8 mouse cellular contexts compared by ENCODE assay signal in genomic region chr11:117653491-117654351, GRCm38 (mm10). TPM values are rescaled to one million over a fixed set of nuclear protein-coding genes. Genes with fewer than 3 reads are reported as not detected.
DNase-seq lines count a peak whose midpoint lies in the region; ATAC-seq and TF ChIP-seq lines count a peak whose summit lies in the region.

TSS of gene Tnrc6c (plus strand) at chr11:117654289.

- peak; percentile 93 for ATAC-seq in forebrain, embryonic 13.5 days
- ATAC-seq in heart, postnatal 0 days (ENCODE audit: insufficient read depth, low read depth), result peak; percentile 75

- no peaks in the 10 kb centered on the region for H3K9me3 ChIP-seq in forebrain, embryonic 13.5 days (replicated peaks)
- H3K9me3 ChIP-seq in heart, postnatal 0 days (replicated peaks; ENCODE audit: control insufficient read depth, low read length), result no peaks in the 10 kb centered on the region

- peak within 1 kb of the TSS; percentile 92 for H3K4me3 ChIP-seq in forebrain, embryonic 13.5 days
- peak within 1 kb of the TSS; percentile 93 for H3K4me3 ChIP-seq in heart, postnatal 0 days (ENCODE audit: low read depth, low read length)
- H3K4me3 ChIP-seq in layer of hippocampus, adult 2 months, result peak within 1 kb of the TSS; percentile 93
- peak within 1 kb of the TSS; percentile 98 for H3K4me3 ChIP-seq in olfactory bulb, adult 2 months (ENCODE audit: insufficient read depth, low read depth, low read length)

- no peak for TF ChIP-seq CTCF in heart, postnatal 0 days (IDR thresholded peaks at IDR 0.05; ENCODE audit: low read depth)
- TF ChIP-seq CTCF in layer of hippocampus, adult 2 months (conservative IDR thresholded peaks at IDR 0.05), result no peak
- no peak for TF ChIP-seq CTCF in olfactory bulb, adult 2 months (IDR thresholded peaks at IDR 0.05; ENCODE audit: insufficient read depth, low read depth, low read length)

- DNase-seq in CD8-positive naive resting alpha-beta T cell, adult 2 months (ENCODE audit: low read depth in 2 of 2, low spot score in 2 of 2), result peak; percentile 74 to 79
- no peak for DNase-seq in adrenal gland, postnatal 4 days (ENCODE audit: low spot score in 2 of 2)
- DNase-seq in heart, postnatal 0 days (ENCODE audit: low spot score), result peak; percentile 61
- peak; percentile 80 to 88 for DNase-seq in layer of hippocampus, adult 2 months (ENCODE audit: low spot score in 2 of 2)
- peak; percentile 73 to 77 for DNase-seq in lung, adult 18-20 months
- peak; percentile 77 to 83 for DNase-seq in thymus, postnatal 10 days (ENCODE audit: low spot score in 2 of 2)

- no peaks in the 10 kb centered on the region for H3K36me3 ChIP-seq in forebrain, embryonic 13.5 days (ENCODE audit: poor library complexity, severe bottlenecking)
- H3K36me3 ChIP-seq in heart, postnatal 0 days (replicated peaks; ENCODE audit: control insufficient read depth, insufficient read depth, low read length), result no peaks in the 10 kb centered on the region

- 0 out of 2 replicates have a peak, but pooled peaks cover 10% of the 10 kb centered on the region for H3K27me3 ChIP-seq in forebrain, embryonic 13.5 days
- H3K27me3 ChIP-seq in heart, postnatal 0 days (ENCODE audit: control insufficient read depth, insufficient read depth, low read length), result no peaks in the 10 kb centered on the region; the same call in 1 of the 2 replicates

- TF ChIP-seq POLR2A in olfactory bulb, adult 2 months (IDR thresholded peaks at IDR 0.05; ENCODE audit: insufficient read depth, low read depth, low read length), result no peak

- no peak for TF ChIP-seq EP300 in heart, postnatal 0 days (IDR thresholded peaks at IDR 0.05; ENCODE audit: low read depth)

- H3K27ac ChIP-seq in forebrain, embryonic 13.5 days, result peak within 1 kb of the TSS; percentile 96
- peak within 1 kb of the TSS; percentile 97 for H3K27ac ChIP-seq in heart, postnatal 0 days (ENCODE audit: low read depth)
- H3K27ac ChIP-seq in layer of hippocampus, adult 2 months, result peak within 1 kb of the TSS; percentile 100
- peak within 1 kb of the TSS; percentile 97 for H3K27ac ChIP-seq in olfactory bulb, adult 2 months (ENCODE audit: insufficient read depth, low read depth, low read length)

- WGBS in forebrain, embryonic 13.5 days, result under 1% methylated on average over 62 of the region's 62 CpGs
- WGBS in heart, postnatal 0 days, result under 1% methylated on average over 62 of the region's 62 CpGs
- WGBS in olfactory bulb, adult 2 months, result under 1% methylated on average over 62 of the region's 62 CpGs

- H3K4me2 ChIP-seq in forebrain, embryonic 13.5 days, result peak within 1 kb of the TSS; percentile 93
- H3K4me2 ChIP-seq in heart, postnatal 0 days (ENCODE audit: low read depth, low read length), result peak within 1 kb of the TSS; percentile 94

- peaks cover 36% of the 10 kb centered on the region for H3K4me1 ChIP-seq in forebrain, embryonic 13.5 days
- H3K4me1 ChIP-seq in heart, postnatal 0 days (ENCODE audit: control insufficient read depth, insufficient read depth), result peaks cover 18% of the 10 kb centered on the region; the same call in 1 of the 2 replicates
- peaks cover 4% of the 10 kb centered on the region; the same call in 1 of the 2 replicates for H3K4me1 ChIP-seq in olfactory bulb, adult 2 months (ENCODE audit: control insufficient read depth, insufficient read depth, low read length)

- H3K9ac ChIP-seq in forebrain, embryonic 13.5 days, result peak within 1 kb of the TSS; percentile 97
- H3K9ac ChIP-seq in heart, postnatal 0 days (replicated peaks; ENCODE audit: low read depth, low read length), result peak within 1 kb of the TSS; percentile 97

RNA-seq across cellular contexts. Expression of gene Tnrc6c, which starts in this region (rescaled TPM):
- total RNA-seq in adrenal gland, postnatal 4 days (2021), result 10 to 100 TPM; 28.4 to 29.9 TPM
- polyA plus RNA-seq in forebrain, embryonic 13.5 days (2015; fragmentation: Nextera tagmentation; extraction: Ambion mirVana), result 23.7 and 24.7 TPM in 2 replicates
- total RNA-seq in heart, postnatal 0 days (2014; rRNA removed; ENCODE audit: low replicate concordance), result 24.2 and 24.4 TPM in 2 replicates
- 6.2 and 6.8 TPM in 2 replicates for polyA plus RNA-seq in heart, postnatal 0 days (2015; fragmentation: Nextera tagmentation; extraction: Ambion mirVana)
- total RNA-seq in layer of hippocampus, adult 2 months (2021), result 10 to 100 TPM; 74.7 to 82.1 TPM
- not detected in 2 replicates for polyA plus RNA-seq in olfactory bulb, adult 2 months (2012; ENCODE audit: insufficient read depth, insufficient read length, low replicate concordance, missing spikeins)

Comparison
In these comparisons a context has a peak if more than half of its experiments do, and no peak if none do; other contexts are left out.
1. DNase-seq: peak in CD8-positive naive resting alpha-beta T cell, adult 2 months (2 of 2), heart, postnatal 0 days (single experiment), layer of hippocampus, adult 2 months (2 of 2), lung, adult 18-20 months (2 of 2) and thymus, postnatal 10 days (2 of 2); none in adrenal gland, postnatal 4 days (0 of 2).
2. Peak in every context shown above with its lines, with median percentiles within 50 percentile points of each other: H3K27ac ChIP-seq and H3K4me3 ChIP-seq.